Mouse (Mus musculus) forebrain, embryonic 14.5 days (tissue): ENCODE results near the gene Ost4. TPM values are rescaled to one million over a fixed set of nuclear protein-coding genes. Genes with fewer than 3 reads are reported as not detected.

Source experiments
- ATAC-seq: fragments of 200-750 bp; cut with Nextera tagmentation; 2 replicates; pipeline ENCODE4 v1.8.0; 2017; ENCODE audit warnings: mild to moderate bottlenecking, moderate library complexity
- DNase-seq: peaks from one replicate; pipeline ENCODE4 v3.0.0-alpha.2; 2015; ENCODE audit warnings: low spot score
- H3K27ac ChIP-seq: fragments of 300-500 bp; sonication (generic); 2 replicates; pipeline ENCODE4 v1.5.1; 2014; ENCODE audit warnings: low read depth, mild to moderate bottlenecking, control low read depth, low read length, moderate library complexity
- H3K27me3 ChIP-seq: fragments of 300-500 bp; sonication (generic); replicated peaks from 2 replicates; pipeline ENCODE4 v1.6.1; 2014; ENCODE audit warnings: low read length, control low read depth, mixed read lengths; ENCODE audit not compliant: control insufficient read depth, insufficient read depth
- H3K36me3 ChIP-seq: fragments of 300-500 bp; sonication (generic); 2 replicates; pipeline ENCODE4 v1.6.1; 2014; ENCODE audit warnings: low read length, control low read depth; ENCODE audit not compliant: control insufficient read depth, insufficient read depth
- H3K4me1 ChIP-seq: fragments of 300-500 bp; sonication (generic); 2 replicates; pipeline ENCODE4 v1.6.1; 2014; ENCODE audit warnings: antibody characterized with exemption, low read length, control low read depth; ENCODE audit not compliant: control insufficient read depth, insufficient read depth
- H3K4me2 ChIP-seq: fragments of 300-500 bp; sonication (generic); 2 replicates; pipeline ENCODE4 v1.6.1; 2014; ENCODE audit warnings: mild to moderate bottlenecking, control low read depth, low read length
- H3K4me3 ChIP-seq: fragments of 300-500 bp; sonication (generic); 2 replicates; pipeline ENCODE4 v1.5.1; 2014; ENCODE audit warnings: low read depth, low read length, control low read depth
- H3K9ac ChIP-seq: fragments of 300-500 bp; sonication (generic); 2 replicates; pipeline ENCODE4 v1.6.1; 2014; ENCODE audit warnings: mild to moderate bottlenecking, low read length, control low read depth, moderate library complexity
- H3K9me3 ChIP-seq: fragments of 300-500 bp; sonication (generic); replicated peaks from 2 replicates; pipeline ENCODE4 v1.6.1; 2016; ENCODE audit warnings: low read length, control low read depth, mixed read lengths; ENCODE audit not compliant: control insufficient read depth
- WGBS: fragments of 180-500 bp; shearing (Covaris S2); extraction: QIAGEN DNeasy Blood & Tissue Kit; methylation state at CpG from one replicate; pipeline ENCODE4 v1.1.7; 2014; 5-methylcytosine and 5-hydroxymethylcytosine counted together
- polyA plus RNA-seq: library from polyadenylated mRNA; unstranded; fragments of >200 nt; fragmentation: Nextera tagmentation; extraction: Ambion mirVana; gene quantifications from 2 replicates; pipeline ENCODE4 v1.2.1, GENCODE M21; 2014

The Ost4 gene
- polyA plus RNA-seq, 1 experiment from 2014 or later = 340 TPM

GRCm38 (mm10) chr5:30914101-30914635, 6.6 kb upstream of the Ost4 start:
- ATAC-seq = no peak
- Histone ChIP-seq H3K4me2 (0 out of 2 replicates have a peak overlapping the region, but pooled peaks have one; percentile 3), H3K4me1 (peaks cover 13% of the 10 kb centered on the region), H3K27ac (peak overlapping the region; percentile 36; the same call in 1 of the 2 replicates), H3K27me3 (no peaks in the 10 kb centered on the region), H3K36me3 (no peaks in the 10 kb centered on the region), H3K4me3 (no peak overlapping the region), H3K9ac (peak overlapping the region; percentile 29; the same call in 1 of the 2 replicates), H3K9me3 (no peaks in the 10 kb centered on the region)
- WGBS = 89% methylated on average over 7 of the region's 7 CpGs
- no peak for DNase-seq

- no peak; the same call in 1 of the 2 replicates for ATAC-seq
- H3K4me2 ChIP-seq = peak within 1 kb of the TSS; percentile 10; the same call in 1 of the 2 replicates
- peaks cover 13% of the 10 kb centered on the region for H3K4me1 ChIP-seq
- H3K9me3 ChIP-seq = no peaks in the 10 kb centered on the region
- peak; percentile 65 for DNase-seq
- H3K27ac ChIP-seq = peak within 1 kb of the TSS; percentile 36
- no peak within 1 kb of the TSS for H3K4me3 ChIP-seq
- 51% methylated on average over 10 of the region's 13 CpGs for WGBS
- H3K9ac ChIP-seq = peak within 1 kb of the TSS; percentile 29; the same call in 1 of the 2 replicates
- H3K36me3 ChIP-seq = no peaks in the 10 kb centered on the region
- no peaks in the 10 kb centered on the region for H3K27me3 ChIP-seq
These were observed 5.7 kb upstream of the Ost4 start, which contains the start of gene Emilin1 for GRCm38 (mm10) chr5:30913060-30913841. Gene Emilin1 (plus strand): TSS chr5:30913402.

- Histone ChIP-seq H3K36me3 (no peaks in the 10 kb centered on the region), H3K27me3 (no peaks in the 10 kb centered on the region), H3K9me3 (no peaks in the 10 kb centered on the region), H3K27ac (peak overlapping the region; percentile 36), H3K4me2 (no peak overlapping the region), H3K9ac (peak overlapping the region; percentile 29; the same call in 1 of the 2 replicates), H3K4me3 (no peak overlapping the region), H3K4me1 (peaks cover 17% of the 10 kb centered on the region)
- 41% methylated on average over 5 of the region's 5 CpGs for WGBS
- ATAC-seq (no peak), DNase-seq (peak; percentile 45)
These were observed 4.6 kb upstream of the Ost4 start for GRCm38 (mm10) chr5:30912156-30912555.

GRCm38 (mm10) chr5:30910481-30910880, 2.9 kb upstream of the Ost4 start:
- DNase-seq (no peak), ATAC-seq (no peak)
- H3K4me3 ChIP-seq = no peak overlapping the region
- no peak overlapping the region for H3K4me2 ChIP-seq
- no peaks in the 10 kb centered on the region for H3K27me3 ChIP-seq
- no peaks in the 10 kb centered on the region for H3K9me3 ChIP-seq
- no peak overlapping the region for H3K27ac ChIP-seq
- H3K9ac ChIP-seq = no peak overlapping the region
- peaks cover 7% of the 10 kb centered on the region for H3K36me3 ChIP-seq
- H3K4me1 ChIP-seq = peaks cover 26% of the 10 kb centered on the region

GRCm38 (mm10) chr5:30909863-30910262, 2.3 kb upstream of the Ost4 start:
- DNase-seq (no peak), ATAC-seq (no peak)
- H3K4me3 ChIP-seq = no peak overlapping the region
- H3K9me3 ChIP-seq = no peaks in the 10 kb centered on the region
- H3K4me1 ChIP-seq = peaks cover 26% of the 10 kb centered on the region
- no peak overlapping the region for H3K9ac ChIP-seq
- peaks cover 13% of the 10 kb centered on the region for H3K36me3 ChIP-seq
- no peaks in the 10 kb centered on the region for H3K27me3 ChIP-seq
- no peak overlapping the region for H3K27ac ChIP-seq
- WGBS = 83% methylated on average over 7 of the region's 7 CpGs
- H3K4me2 ChIP-seq = no peak overlapping the region

GRCm38 (mm10) chr5:30909300-30909659, 1.7 kb upstream of the Ost4 start:
- ATAC-seq = no peak
- Histone ChIP-seq H3K9ac (no peak overlapping the region), H3K27ac (no peak overlapping the region), H3K9me3 (no peaks in the 10 kb centered on the region), H3K4me1 (peaks cover 26% of the 10 kb centered on the region), H3K4me3 (no peak overlapping the region), H3K27me3 (no peaks in the 10 kb centered on the region), H3K4me2 (no peak overlapping the region), H3K36me3 (peaks cover 19% of the 10 kb centered on the region)
- DNase-seq = no peak
- WGBS = 67% methylated on average over 7 of the region's 7 CpGs

- ATAC-seq (no peak), DNase-seq (no peak)
- H3K9ac ChIP-seq = peak overlapping the region; percentile 81; the same call in 1 of the 2 replicates
- H3K4me1 ChIP-seq = peaks cover 26% of the 10 kb centered on the region
- 51% methylated on average over 13 of the region's 13 CpGs for WGBS
- H3K4me3 ChIP-seq = peak overlapping the region; percentile 63; the same call in 1 of the 2 replicates
- H3K36me3 ChIP-seq = peaks cover 25% of the 10 kb centered on the region
- no peaks in the 10 kb centered on the region for H3K27me3 ChIP-seq
- no peaks in the 10 kb centered on the region for H3K9me3 ChIP-seq
- H3K27ac ChIP-seq = no peak overlapping the region
- peak overlapping the region; percentile 97 for H3K4me2 ChIP-seq
These were observed 1.1 kb upstream of the Ost4 start for GRCm38 (mm10) chr5:30908426-30909299.

- H3K9me3 ChIP-seq = no peaks in the 10 kb centered on the region
- no peak for ATAC-seq
- peaks cover 82% of the 10 kb centered on the region for H3K36me3 ChIP-seq
- H3K4me1 ChIP-seq = peaks cover 10% of the 10 kb centered on the region
- H3K9ac ChIP-seq = no peak overlapping the region
- H3K27ac ChIP-seq = no peak overlapping the region
- WGBS = 97% methylated on average over 5 of the region's 5 CpGs
- no peak for DNase-seq
- H3K27me3 ChIP-seq = no peaks in the 10 kb centered on the region
- H3K4me3 ChIP-seq = no peak overlapping the region
- H3K4me2 ChIP-seq = no peak overlapping the region
These were observed 5.7 kb downstream of the Ost4 start for GRCm38 (mm10) chr5:30901860-30902259.
